Mouse (Mus musculus) limb, embryonic 12.5 days (tissue): ENCODE data around the gene Prr7. TPM values are rescaled to one million over a fixed set of nuclear protein-coding genes. Genes with fewer than 3 reads are reported as not detected.

ENCODE experiments used
- ATAC-seq: fragments of 200-750 bp; cut with Nextera tagmentation; 2 replicates; pipeline ENCODE4 v1.8.0; 2017; ENCODE audit warnings: low read depth, moderate TSS enrichment; ENCODE audit not compliant: insufficient number of reproducible peaks, insufficient read depth, low FRiP score, low TSS enrichment
- H3K27ac ChIP-seq: fragments of 300-500 bp; sonication (generic); 2 replicates; pipeline ENCODE4 v1.5.1; 2016; ENCODE audit warnings: mild to moderate bottlenecking, moderate library complexity
- H3K27me3 ChIP-seq: fragments of 300-500 bp; sonication (generic); 2 replicates; pipeline ENCODE4 v1.6.1; 2016; ENCODE audit warnings: mild to moderate bottlenecking, moderate library complexity
- H3K36me3 ChIP-seq: fragments of 300-500 bp; sonication (generic); 2 replicates; pipeline ENCODE4 v1.6.1; 2016; ENCODE audit warnings: mild to moderate bottlenecking, moderate library complexity
- H3K4me1 ChIP-seq: fragments of 300-500 bp; sonication (generic); replicated peaks from 2 replicates; pipeline ENCODE4 v1.6.1; 2016
- H3K4me2 ChIP-seq: fragments of 300-500 bp; sonication (generic); 2 replicates; pipeline ENCODE4 v1.6.1; 2016; ENCODE audit warnings: mild to moderate bottlenecking, moderate library complexity
- H3K4me3 ChIP-seq: fragments of 300-500 bp; sonication (generic); replicated peaks from 2 replicates; pipeline ENCODE4 v1.5.1; 2016; ENCODE audit warnings: mild to moderate bottlenecking
- H3K9ac ChIP-seq: fragments of 300-500 bp; sonication (generic); replicated peaks from 2 replicates; pipeline ENCODE4 v1.6.1; 2016; ENCODE audit warnings: mild to moderate bottlenecking, moderate library complexity
- H3K9me3 ChIP-seq: fragments of 300-500 bp; sonication (generic); 2 replicates; pipeline ENCODE4 v1.6.1; 2016; ENCODE audit warnings: mild to moderate bottlenecking, moderate library complexity
- WGBS: fragments of 180-500 bp; shearing (Covaris S2); methylation state at CpG from one replicate; pipeline ENCODE4 v1.1.7; 2016; 5-methylcytosine and 5-hydroxymethylcytosine counted together
- polyA plus RNA-seq: library from polyadenylated mRNA; unstranded; fragments of >200 nt; fragmentation: Nextera tagmentation; extraction: Ambion mirVana; gene quantifications from 2 replicates; pipeline ENCODE4 v1.2.1, GENCODE M21; 2016

The Prr7 gene
- polyA plus RNA-seq, 1 experiment from 2014 or later: 1.1 TPM

DNA sequence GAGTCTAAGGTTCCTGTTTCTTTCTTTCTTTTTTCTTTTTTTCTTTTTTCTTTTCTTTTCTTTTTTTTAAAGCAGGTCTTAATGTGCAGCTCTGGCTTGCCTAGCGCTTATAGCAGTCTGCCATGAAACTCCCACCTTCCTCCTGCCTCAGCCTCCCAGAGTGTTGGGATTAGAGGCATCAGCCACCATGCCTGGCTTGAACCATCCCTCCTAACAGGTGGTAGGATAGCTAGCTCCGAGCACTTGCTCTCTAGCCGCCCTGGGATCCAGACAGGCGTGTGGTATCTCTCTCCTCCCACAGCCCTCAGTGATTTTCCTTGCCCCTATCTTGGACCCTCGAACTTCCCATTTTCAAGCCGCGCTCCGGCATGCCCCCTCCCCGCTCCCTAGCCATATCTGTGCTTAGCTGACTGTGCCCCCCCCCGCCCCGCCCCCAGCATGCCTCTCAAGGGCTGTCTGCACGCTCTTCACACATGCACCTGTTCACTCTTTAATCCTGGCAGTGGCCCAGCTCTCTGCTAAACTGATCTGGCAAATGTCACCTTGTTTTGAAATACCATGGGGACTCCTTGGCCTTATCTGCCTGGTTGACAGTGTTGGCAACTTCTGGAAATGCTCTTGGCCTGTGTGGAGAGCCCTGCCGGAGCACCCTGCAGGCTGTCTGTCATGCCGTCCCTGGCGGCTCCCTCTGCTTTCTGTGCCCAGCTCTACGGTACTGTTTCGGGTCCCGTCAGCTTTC lies 31.0 kb downstream of the Prr7 start:
- WGBS: 20% methylated on average over 18 of the region's 18 CpGs
- H3K4me2 ChIP-seq: peak overlapping the region; percentile 4; the same call in 1 of the 2 replicates
- no peak overlapping the region for H3K9ac ChIP-seq
- no peak overlapping the region for H3K27ac ChIP-seq
- ATAC-seq: no peak
- H3K4me3 ChIP-seq: no peak overlapping the region
- H3K27me3 ChIP-seq: no peaks in the 10 kb centered on the region; the same call in 1 of the 2 replicates
- peaks cover 32% of the 10 kb centered on the region for H3K36me3 ChIP-seq
- H3K9me3 ChIP-seq: no peaks in the 10 kb centered on the region
- H3K4me1 ChIP-seq: peaks cover 27% of the 10 kb centered on the region

DNA sequence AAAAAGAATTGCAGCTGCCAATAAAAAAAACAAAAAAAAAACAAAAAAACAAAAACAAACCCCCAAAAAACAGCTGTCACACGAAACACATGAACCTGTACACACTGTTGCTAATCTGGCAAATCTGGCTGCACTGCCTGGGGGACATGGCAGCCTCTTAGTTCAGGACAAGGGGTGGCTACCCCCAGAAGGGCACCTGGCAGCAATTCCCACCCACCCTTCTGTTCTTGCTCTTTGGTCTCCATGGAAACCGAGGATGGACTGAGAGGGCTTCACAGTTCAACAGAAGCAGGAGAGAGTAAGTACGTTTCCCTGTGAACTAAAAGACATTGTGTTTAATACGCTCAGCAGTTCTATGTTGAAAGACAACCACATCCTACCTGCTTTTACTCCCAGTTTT lies 31.6 kb downstream of the Prr7 start:
- Histone ChIP-seq H3K27me3 (no peaks in the 10 kb centered on the region; the same call in 1 of the 2 replicates), H3K36me3 (peaks cover 38% of the 10 kb centered on the region), H3K9ac (no peak overlapping the region), H3K9me3 (no peaks in the 10 kb centered on the region), H3K4me2 (no peak overlapping the region), H3K27ac (no peak overlapping the region), H3K4me3 (no peak overlapping the region), H3K4me1 (peaks cover 27% of the 10 kb centered on the region)
- WGBS: 45% methylated on average over 4 of the region's 4 CpGs
- ATAC-seq: no peak

DNA sequence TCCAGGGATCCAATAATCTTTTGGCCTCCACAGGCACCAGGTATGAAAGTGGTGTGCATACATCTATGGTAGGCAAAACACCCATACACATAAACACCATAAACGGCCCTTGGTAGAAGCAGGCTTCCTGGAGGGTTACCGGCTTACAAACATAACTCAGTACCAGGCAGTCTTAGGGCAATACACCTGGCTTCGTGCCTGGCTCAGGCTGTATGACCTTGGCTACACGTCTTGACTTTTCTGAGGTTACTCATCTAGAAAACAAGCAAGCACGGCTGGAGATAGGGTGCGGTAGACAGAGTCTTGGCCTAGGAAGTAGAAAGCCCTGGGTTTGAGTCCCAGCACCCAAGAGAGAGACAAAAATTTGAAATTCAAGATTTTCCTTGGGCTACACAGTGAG lies 32.6 kb downstream of the Prr7 start:
- no peak overlapping the region for H3K4me3 ChIP-seq
- no peak for ATAC-seq
- H3K36me3 ChIP-seq: peaks cover 47% of the 10 kb centered on the region
- H3K27ac ChIP-seq: no peak overlapping the region
- H3K4me1 ChIP-seq: peaks cover 27% of the 10 kb centered on the region
- H3K9ac ChIP-seq: no peak overlapping the region
- 87% methylated on average over 6 of the region's 6 CpGs for WGBS
- H3K9me3 ChIP-seq: no peaks in the 10 kb centered on the region
- no peaks in the 10 kb centered on the region; the same call in 1 of the 2 replicates for H3K27me3 ChIP-seq
- H3K4me2 ChIP-seq: no peak overlapping the region

DNA sequence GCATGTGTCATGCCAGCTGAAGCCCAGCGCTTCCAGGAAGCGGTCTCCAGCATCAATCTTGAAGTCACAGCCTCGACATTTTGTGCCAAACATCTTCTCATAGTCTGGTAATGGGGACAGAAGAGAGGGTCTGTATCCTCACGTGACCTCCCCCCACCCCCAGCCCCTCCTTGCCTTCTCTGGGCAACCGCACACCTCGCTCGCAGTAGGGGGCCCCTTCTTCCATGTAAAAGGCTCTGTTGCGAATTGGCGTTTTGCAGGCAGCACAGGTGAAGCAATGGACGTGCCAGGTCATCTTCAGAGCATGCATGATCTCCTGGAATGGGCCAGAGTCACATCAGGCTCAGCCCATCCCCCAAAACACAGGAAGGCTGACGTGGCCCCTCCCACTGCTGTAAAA lies 34.8 kb downstream of the Prr7 start:
- Histone ChIP-seq H3K36me3 (peaks cover 69% of the 10 kb centered on the region), H3K4me1 (peaks cover 27% of the 10 kb centered on the region), H3K9me3 (no peaks in the 10 kb centered on the region), H3K27me3 (no peaks in the 10 kb centered on the region; the same call in 1 of the 2 replicates), H3K9ac (no peak overlapping the region), H3K4me2 (no peak overlapping the region), H3K27ac (no peak overlapping the region), H3K4me3 (no peak overlapping the region)
- 61% methylated on average over 11 of the region's 11 CpGs for WGBS
- ATAC-seq: no peak

DNA sequence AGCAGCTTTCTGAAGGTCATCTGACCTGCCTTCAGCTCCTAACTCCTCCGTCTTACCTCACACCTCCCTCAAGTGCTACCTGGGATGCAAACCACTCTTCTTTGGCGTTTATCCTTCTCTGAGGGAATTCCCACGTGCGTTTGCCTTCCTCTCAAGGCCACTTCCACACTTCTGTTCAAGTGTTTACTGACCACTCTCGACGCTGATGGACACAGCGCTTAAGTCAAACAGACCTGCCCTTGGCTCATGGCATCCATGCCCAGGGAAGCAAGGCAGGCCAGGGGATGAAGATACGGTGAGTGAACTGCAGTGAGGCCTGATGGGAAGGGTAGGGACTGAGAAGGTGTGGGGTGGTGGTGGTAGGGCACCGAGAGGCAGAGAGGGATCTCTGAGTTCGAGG lies 36.5 kb downstream of the Prr7 start:
- H3K36me3 ChIP-seq: peaks cover 86% of the 10 kb centered on the region
- H3K9me3 ChIP-seq: no peaks in the 10 kb centered on the region
- H3K27me3 ChIP-seq: no peaks in the 10 kb centered on the region
- no peak overlapping the region for H3K4me3 ChIP-seq
- peaks cover 12% of the 10 kb centered on the region for H3K4me1 ChIP-seq
- no peak overlapping the region for H3K4me2 ChIP-seq
- ATAC-seq: no peak
- H3K9ac ChIP-seq: no peak overlapping the region
- no peak overlapping the region for H3K27ac ChIP-seq
- WGBS: 77% methylated on average over 10 of the region's 10 CpGs

DNA sequence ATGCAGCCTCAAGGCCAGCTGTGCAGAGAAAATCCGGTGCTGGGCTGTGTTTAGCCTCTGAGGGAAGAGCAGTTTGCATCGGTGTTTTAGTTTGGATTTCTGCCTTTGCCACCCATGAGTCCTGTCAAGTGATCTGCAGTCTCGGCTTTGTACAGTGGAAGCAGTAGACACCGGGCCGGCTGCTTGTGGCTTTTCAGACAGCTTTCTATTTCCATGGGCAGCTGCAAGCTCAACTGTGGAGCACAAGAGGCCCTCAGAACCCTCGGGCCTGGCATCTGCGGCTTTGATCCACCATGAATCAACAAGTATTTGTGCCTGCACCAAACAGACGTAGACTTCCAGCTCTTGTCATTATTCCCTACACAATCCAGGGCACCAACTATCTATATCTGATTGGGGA lies 38.3 kb downstream of the Prr7 start:
- peaks cover 95% of the 10 kb centered on the region for H3K36me3 ChIP-seq
- WGBS: 91% methylated on average over 8 of the region's 8 CpGs
- ATAC-seq: no peak

DNA sequence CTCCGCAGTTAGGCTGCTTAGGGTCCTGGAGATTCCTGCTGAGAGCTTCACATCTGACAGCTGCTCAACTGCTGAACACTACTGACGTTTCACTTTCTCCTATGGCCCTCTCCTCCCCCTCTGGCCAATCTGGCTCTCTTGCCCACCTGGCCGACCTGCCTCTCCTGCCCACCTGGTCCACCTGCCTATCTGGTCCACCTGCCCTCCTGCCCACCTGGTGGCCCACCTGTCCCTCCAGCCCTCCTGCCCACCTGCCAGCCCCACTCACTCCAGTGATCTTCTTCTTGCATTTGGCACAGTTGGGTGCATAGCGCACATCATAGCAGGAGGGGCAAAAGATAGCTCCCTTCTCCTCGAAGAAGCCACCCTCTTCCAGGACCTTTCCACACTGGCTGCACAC lies 40.3 kb downstream of the Prr7 start:
- Histone ChIP-seq H3K9ac (no peak overlapping the region), H3K4me3 (no peak overlapping the region), H3K27ac (no peak overlapping the region), H3K4me1 (peaks cover 2% of the 10 kb centered on the region; the same call in 1 of the 2 replicates), H3K4me2 (no peak overlapping the region), H3K27me3 (no peaks in the 10 kb centered on the region), H3K36me3 (peaks cover 98% of the 10 kb centered on the region), H3K9me3 (no peaks in the 10 kb centered on the region)
- no peak for ATAC-seq
- WGBS: 81% methylated on average over 5 of the region's 5 CpGs

More for the DNA sequence above, 38.3 kb downstream of the Prr7 start:
- no peaks in the 10 kb centered on the region for H3K9me3 ChIP-seq
- no peaks in the 10 kb centered on the region for H3K4me1 ChIP-seq
- H3K27ac ChIP-seq: no peak overlapping the region
- no peaks in the 10 kb centered on the region for H3K27me3 ChIP-seq
- no peak overlapping the region for H3K4me3 ChIP-seq
- no peak overlapping the region for H3K4me2 ChIP-seq
- no peak overlapping the region for H3K9ac ChIP-seq

DNA sequence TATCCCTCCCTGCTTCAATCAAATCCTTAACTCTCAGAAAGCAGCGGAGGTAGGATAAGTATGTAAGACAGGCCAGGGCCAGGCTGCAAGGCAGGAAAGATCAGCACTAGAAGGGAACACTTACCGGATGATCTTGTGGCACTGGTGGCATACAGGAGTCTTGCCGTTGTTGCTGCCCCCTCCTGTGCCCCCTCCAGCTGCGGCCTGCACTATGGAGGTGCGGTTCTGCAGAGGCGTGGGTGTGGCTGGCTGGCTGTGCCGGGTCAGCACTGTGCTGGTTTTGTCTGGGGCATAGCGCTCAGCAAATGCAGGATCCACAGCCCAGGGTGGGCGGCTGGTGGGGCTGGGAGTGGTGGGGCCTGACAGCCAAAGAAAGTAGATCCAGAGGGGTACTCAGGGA lies 41.7 kb downstream of the Prr7 start:
- ATAC-seq: no peak
- H3K4me3 ChIP-seq: no peak overlapping the region
- H3K9me3 ChIP-seq: no peaks in the 10 kb centered on the region
- peaks cover 16% of the 10 kb centered on the region for H3K4me1 ChIP-seq
- H3K27ac ChIP-seq: no peak overlapping the region
- peaks cover 99% of the 10 kb centered on the region for H3K36me3 ChIP-seq
- no peak overlapping the region for H3K9ac ChIP-seq
- 94% methylated on average over 9 of the region's 9 CpGs for WGBS
- H3K4me2 ChIP-seq: no peak overlapping the region
- no peaks in the 10 kb centered on the region for H3K27me3 ChIP-seq

DNA sequence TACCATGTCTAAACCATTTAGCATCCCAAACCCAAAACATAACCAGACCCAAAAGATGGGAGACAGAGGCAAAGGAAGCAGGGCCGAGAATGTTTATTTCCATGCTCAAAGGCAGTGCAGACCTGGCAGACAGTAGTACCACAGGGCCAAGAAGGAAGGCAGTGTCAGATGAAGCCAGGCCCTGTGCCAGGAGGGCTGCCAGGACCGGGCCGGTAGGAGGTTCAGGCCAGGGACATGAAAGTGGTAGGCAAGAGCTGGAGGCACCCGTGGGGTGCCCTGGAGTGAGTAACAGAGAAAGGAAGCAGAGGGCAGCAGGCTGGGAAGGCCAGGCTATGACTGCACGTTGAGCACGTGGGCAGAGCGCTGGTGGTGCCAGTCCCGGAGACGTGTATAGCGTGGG lies 42.6 kb downstream of the Prr7 start:
- Histone ChIP-seq H3K27me3 (no peaks in the 10 kb centered on the region), H3K9ac (no peak overlapping the region)

DNA sequence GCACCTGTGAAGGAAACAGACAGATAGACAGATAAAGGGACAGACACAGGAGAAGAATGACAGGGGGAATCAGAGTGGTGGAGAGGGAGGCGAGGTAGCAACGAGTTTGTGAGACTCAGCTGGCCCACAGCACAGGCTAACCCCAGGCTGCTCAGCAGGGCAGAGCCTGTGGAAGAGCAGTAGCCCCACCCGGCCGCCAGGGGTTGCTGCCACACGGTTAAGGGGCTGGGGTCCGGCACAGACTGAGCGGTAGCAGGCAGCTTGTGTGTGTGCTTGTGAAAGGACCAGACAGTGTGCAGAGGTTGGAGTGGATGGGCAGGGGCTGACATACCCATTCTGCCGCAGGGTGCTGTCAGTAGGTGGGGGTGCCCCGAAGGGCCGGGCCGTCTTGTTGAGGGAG lies 43.8 kb downstream of the Prr7 start:
- H3K9me3 ChIP-seq: no peaks in the 10 kb centered on the region
- H3K27me3 ChIP-seq: no peaks in the 10 kb centered on the region
- no peak overlapping the region for H3K27ac ChIP-seq
- H3K9ac ChIP-seq: no peak overlapping the region
- H3K36me3 ChIP-seq: peaks cover 80% of the 10 kb centered on the region
- no peak overlapping the region for H3K4me3 ChIP-seq
- peaks cover 33% of the 10 kb centered on the region for H3K4me1 ChIP-seq
- H3K4me2 ChIP-seq: no peak overlapping the region
- WGBS: 69% methylated on average over 11 of the region's 11 CpGs
- no peak for ATAC-seq

More for the DNA sequence above, 42.6 kb downstream of the Prr7 start:
- Histone ChIP-seq H3K4me1 (peaks cover 25% of the 10 kb centered on the region), H3K27ac (no peak overlapping the region), H3K9me3 (no peaks in the 10 kb centered on the region), H3K4me2 (no peak overlapping the region), H3K36me3 (peaks cover 91% of the 10 kb centered on the region), H3K4me3 (no peak overlapping the region)
- 93% methylated on average over 10 of the region's 10 CpGs for WGBS
- no peak for ATAC-seq

DNA sequence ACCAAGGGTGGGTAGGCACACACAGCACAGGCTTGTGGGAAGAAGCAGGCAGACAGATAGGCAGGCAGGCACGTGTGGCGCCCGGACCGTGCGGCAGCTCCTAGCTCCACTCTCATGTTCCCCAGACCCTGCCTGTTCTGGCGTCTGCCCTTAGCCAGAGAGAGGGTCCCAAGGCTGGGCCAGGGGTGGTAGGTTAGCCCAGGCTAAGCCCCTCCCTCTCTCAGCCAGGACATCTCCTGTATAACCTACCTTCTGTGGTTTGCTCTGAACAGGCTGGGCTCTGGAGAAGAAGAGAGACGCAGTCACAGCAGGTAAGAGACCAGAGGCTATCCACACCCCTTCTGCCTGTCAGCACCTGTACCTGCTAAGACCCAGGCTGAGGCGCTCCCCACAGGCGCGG lies 44.5 kb downstream of the Prr7 start:
- H3K36me3 ChIP-seq: peaks cover 74% of the 10 kb centered on the region
- no peak overlapping the region for H3K27ac ChIP-seq
- H3K4me3 ChIP-seq: no peak overlapping the region
- H3K4me2 ChIP-seq: no peak overlapping the region
- 89% methylated on average over 10 of the region's 10 CpGs for WGBS
- H3K27me3 ChIP-seq: no peaks in the 10 kb centered on the region
- no peak overlapping the region for H3K9ac ChIP-seq
- peaks cover 33% of the 10 kb centered on the region for H3K4me1 ChIP-seq
- no peaks in the 10 kb centered on the region for H3K9me3 ChIP-seq
- no peak for ATAC-seq

DNA sequence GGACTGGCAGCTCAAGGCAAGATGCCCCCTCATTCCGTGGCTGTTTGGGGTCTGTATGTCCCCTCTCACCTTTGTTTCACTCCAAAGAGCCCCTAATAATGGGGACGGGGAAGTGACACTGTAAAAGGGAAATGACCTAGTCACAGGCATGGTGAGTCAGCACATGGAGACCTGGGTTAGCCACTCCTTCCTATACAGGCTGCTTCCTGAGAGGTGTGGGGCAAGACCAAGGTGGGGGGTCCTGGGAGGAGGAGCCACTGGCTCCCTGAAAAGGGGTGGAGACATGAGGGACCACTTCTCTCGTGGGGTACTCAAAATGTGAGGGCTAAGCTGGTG lies 46.2 kb downstream of the Prr7 start:
- Histone ChIP-seq H3K4me1 (peaks cover 33% of the 10 kb centered on the region), H3K27me3 (peaks cover 7% of the 10 kb centered on the region; the same call in 1 of the 2 replicates)

More for the DNA sequence above, 46.2 kb downstream of the Prr7 start:
- no peak overlapping the region for H3K9ac ChIP-seq
- peak overlapping the region; percentile 93 for H3K4me2 ChIP-seq
- peaks cover 56% of the 10 kb centered on the region for H3K36me3 ChIP-seq
- WGBS: 28% methylated on average over 3 of the region's 3 CpGs
- no peaks in the 10 kb centered on the region for H3K9me3 ChIP-seq
- H3K4me3 ChIP-seq: peak overlapping the region; percentile 93; the same call in 1 of the 2 replicates
- peak overlapping the region; percentile 94 for H3K27ac ChIP-seq
- peak; percentile 15 for ATAC-seq
